Mouse (Mus musculus): ENCODE measurements around the gene Plekhf1.

Gene Plekhf1

GRCm38 (mm10) chr7:38227900-38228298, at the start of gene Plekhf1:
Gene Plekhf1, minus strand, starts transcription at chr7:38228016.
- peak; percentile 92 to 93 for DNase-seq

DNA sequence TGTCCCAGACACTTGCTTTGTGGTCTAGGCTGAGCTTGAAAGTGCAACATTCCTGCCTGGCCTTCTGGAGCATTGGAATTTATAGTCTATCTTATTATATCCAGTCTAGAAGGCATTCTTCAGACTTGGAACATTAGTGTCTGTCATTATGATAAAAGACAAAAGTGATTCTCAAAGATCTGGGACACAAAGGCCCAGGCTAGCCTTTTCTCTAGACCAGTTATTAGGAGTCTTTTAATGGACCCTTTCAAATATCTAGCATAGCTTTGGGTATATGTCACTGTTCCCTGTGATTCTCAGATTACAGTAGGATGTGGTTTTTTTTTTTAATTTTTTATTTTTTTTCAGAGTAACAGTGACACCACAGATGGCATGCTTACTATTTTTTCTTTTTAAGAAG, 44.7 kb upstream of the Plekhf1 start:
- DNase-seq, result no peak

DNA sequence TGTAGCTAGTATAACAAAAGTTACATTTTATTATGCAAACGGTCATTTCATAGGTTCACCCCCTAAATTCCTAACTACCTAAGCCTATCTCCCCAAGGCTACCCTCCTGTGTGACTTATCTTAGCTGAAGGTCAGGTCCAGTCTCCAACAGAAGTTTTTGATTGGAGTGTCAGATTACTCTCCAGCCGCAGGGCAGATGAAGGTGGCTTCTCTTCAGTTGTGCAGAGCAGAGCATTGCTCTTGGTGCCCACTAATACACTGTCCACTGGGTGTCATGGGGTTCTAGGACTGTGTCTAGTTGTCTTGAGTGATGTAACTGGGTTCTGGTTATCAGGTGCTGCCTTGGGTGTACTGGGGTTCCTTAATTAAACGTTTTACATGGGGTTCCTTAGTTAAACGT, 44.0 kb upstream of the Plekhf1 start:
- DNase-seq, result no peak

GRCm38 (mm10) chr7:38271511-38271811, 43.6 kb upstream of the Plekhf1 start:
- no peak for DNase-seq

DNA sequence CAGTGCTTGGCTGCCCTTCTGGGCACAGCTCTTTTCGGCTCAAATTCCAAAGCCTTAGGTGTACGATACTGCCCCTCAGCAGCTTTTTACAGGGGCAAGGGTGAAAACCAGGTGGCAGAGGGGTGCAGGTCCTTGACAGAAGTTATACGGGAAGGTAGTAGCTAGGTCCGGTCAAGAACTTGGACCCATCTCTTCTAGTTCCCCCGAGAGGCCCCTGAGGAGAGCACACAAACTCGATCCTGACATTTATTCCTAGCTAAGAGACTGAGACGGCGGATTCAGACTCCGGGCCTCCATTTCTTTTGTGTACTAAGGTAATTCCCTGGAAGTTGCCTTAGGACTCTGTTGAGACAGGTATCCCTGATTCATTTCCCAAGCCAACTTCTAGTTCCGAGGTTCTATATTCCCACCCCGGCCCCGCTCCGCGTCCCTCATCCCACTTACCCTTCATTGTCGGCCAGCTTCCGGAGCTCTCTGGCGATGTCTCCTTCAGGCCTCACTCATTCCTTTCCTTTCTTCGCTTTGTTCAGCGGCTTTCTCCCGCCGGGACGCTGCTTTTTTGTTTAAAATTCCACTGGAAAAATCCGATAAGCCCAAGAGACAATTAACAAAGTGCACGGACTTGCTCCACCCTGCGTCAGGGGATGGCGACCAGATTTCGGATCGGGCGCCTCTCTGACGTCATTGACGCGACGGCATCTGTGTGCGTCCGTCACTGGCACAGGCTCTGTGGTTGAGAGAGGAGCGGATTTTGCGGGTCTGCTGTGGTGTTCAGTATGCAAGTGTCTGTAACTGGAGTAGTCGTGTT, 43.1 kb upstream of the Plekhf1 start, which contains the start of gene Pop4:
Pop4 (minus strand) TSS at position 721 of the 808 bp plus-strand sequence.
- peak; percentile 97 for DNase-seq

GRCm38 (mm10) chr7:38267006-38267680, 39.3 kb upstream of the Plekhf1 start:
- peak; percentile 81 for DNase-seq

GRCm38 (mm10) chr7:38262406-38262805, 34.6 kb upstream of the Plekhf1 start:
- DNase-seq, result peak; percentile 87 to 90

DNA sequence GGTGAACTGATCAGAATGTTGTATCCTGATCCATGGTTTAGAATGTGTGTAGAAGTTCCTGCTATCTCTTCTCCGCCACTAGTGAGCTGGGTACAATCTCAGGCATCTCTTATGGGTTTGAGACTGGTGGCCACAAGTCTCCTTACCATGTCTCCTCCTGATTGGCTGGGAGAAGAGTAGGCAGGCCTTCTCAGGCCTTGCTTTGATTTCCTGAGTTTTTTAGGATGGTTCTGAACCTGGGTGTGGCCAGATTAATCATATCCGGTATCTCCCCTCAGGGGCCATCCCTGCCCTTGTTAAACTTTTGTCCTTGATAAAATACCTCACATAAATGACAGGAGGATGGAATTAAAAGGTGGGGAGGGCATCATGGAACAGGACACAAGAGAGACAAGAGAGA, 31.8 kb upstream of the Plekhf1 start:
- DNase-seq, result no peak

- DNase-seq, result no peak
Observed at GRCm38 (mm10) chr7:38253441-38253840, 25.6 kb upstream of the Plekhf1 start.

GRCm38 (mm10) chr7:38251494-38252216, 23.8 kb upstream of the Plekhf1 start:
- peak; percentile 77 for DNase-seq

GRCm38 (mm10) chr7:38242417-38242816, 14.6 kb upstream of the Plekhf1 start:
- no peak for DNase-seq

DNA sequence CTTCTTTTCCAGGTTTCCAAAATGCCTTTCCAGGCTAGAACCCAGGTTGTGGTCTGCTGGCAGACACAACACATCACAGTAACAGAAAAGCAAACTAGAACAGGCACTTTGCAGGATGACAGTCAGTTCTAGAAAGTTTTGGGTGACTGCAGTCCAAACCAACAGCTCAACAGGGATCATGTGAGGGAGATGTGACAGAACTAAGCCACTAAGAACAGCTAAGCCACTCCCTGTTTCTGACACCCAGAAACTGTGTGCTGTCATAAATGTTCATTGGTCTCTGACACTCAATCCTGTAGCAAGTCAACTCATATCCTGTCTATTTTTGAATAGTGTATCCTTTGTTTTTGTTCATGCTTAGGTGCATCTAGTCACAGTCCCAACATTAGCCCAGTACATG, 9.3 kb upstream of the Plekhf1 start:
- no peak for DNase-seq

GRCm38 (mm10) chr7:38236400-38237105, 8.7 kb upstream of the Plekhf1 start:
- no peak for DNase-seq

DNA sequence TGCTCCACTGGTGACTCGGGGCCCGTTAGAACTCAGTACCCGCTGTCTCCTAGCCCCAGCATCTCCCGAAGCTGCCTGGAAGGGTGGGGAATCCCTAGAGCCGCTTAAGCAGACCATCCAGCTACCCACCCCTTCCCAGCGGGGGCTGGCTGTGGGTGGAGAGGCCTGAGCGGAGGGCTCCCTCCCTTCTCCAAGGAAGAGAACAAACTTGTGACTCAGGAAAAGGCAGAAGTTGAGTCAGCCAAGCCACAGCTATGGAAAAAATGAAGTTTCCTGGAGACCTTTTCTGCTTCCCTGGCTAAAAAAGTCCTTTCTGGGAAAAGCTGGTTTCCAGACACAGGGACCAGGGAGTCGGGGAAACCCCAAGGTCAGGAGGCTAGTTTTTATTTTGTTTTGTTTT, 2.5 kb upstream of the Plekhf1 start:
- DNase-seq, result no peak

DNA sequence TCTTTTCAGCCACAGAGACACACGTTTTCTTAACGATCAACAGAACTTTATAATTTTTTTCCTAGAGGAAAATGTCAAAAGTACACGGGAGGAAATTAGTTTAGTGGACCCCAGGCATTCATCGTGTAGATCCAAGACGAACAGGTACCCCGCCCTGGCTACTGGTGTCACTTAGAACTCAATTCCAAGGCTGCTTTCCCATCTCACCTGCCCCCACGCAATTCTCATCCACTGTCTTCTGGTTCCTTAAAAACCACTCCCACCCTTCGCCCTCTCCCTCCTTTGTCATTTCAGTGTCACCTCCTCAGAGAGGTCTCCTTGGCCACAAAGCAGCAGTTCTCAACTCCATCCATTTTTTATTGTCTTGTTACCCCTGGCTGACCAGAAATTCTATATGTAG, 513 bp upstream of the Plekhf1 start:
- DNase-seq, result no peak

DNA sequence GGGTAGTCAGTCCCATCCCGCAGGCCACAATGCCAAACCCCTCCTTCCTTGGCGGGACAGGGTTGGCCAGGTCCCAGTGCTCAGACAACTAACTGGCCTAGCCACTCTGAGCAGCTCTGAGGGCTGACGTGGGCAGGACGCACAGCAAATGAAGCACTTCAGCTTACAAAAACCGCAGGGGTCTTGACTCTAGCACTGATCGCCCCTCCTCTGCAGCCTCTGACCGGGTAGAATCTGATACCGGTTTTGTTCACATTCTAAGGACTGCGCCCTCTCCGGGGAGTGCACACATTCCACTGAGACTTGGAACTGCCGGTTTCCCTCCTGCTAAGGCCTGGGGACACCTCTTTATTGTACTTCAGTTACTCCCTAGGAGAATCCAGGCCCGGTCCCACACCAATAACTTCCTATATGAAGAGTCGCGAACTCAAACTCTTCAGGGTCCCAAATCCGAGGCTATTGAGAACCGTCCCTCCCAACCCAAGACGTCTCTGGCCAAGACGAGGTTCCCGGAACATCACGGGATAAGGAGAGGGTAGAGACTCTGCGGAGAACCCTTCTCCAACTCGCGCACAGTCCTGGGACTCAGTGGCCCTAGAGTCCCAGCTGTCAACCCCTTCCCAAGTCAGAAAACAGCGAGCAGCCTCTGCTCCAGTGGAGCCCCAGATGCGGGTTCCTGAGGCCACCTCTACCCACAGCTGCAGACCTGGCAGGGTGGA, 476 bp downstream of the Plekhf1 start:
- peak; percentile 89 to 90 for DNase-seq

- DNase-seq, result no peak
Observed at GRCm38 (mm10) chr7:38226226-38226625, 1.6 kb downstream of the Plekhf1 start.

DNA sequence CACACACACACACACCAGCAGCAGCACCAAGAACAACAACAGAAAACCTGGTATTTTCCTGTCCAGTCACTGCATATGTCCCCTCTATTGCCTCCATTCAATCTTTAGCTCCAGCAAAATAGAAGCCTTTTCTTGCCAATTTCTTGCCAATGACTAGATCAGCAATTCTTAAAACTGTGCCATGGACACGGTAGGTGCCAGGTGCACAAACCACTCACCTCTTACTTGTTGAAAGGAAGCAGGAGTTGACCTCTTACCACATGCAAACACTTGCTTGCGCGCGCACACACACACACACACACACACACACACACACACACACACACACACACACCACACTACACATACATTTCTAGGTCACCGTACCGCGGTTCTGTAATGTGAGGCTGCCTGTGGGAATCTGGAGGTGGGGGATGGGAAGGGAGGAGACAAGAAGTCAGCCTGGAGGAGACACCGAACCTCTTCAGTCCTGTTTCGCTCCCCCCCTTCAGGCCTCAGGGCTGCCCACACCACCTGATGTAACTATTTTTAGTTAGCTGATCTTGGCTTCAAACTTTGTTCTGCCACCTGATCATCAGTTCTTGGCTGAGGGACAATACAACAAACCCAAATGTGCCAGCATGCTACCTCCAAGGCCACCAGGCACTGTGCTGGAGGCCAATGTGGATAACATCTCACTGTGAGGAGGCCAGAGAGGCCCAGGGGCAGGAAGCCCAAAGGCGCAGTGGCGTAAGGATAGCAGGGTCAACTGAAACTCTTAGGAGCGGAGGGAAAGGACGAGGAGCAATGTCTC, 3.0 kb downstream of the Plekhf1 start:
- peak; percentile 77 to 79 for DNase-seq

- DNase-seq, result no peak
Observed at GRCm38 (mm10) chr7:38220866-38221265, 7.0 kb downstream of the Plekhf1 start.

GRCm38 (mm10) chr7:38219526-38219925, 8.3 kb downstream of the Plekhf1 start:
- DNase-seq, result peak; percentile 28 to 37

DNA sequence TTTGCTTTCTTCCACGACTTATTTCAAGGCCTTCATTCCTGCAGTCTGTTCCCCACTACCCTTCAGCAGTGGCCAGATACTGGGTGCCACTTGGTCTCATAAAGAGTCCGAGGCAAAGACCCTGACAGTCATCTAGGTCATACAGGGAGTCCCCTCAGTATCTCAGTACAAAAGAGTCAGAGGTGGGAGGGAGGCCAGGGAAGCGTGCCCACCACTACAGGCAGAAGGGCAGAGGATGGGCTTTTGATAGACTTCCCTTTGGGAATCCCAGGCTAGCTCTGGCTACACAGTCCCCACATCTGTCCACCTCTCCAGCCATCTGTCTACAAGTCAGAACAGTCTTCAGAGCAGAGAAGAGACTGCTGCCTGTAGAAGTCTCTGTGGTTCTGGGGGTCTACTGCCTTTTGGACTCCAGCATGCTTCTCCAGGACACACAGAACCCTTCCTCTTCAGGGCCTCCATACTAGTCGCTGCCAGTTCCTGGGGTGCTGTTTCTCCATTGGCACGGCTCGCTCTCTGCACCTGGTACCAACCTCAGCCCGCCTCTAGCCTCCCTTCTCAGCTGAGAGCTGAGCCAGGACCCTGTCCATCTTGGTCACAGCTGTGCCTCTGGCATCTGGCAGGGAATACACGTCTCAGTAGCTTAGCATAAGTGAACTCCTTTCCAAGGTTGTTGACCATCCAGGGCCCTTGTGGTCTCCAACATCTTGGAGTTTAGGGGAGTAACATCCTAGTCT, 9.0 kb downstream of the Plekhf1 start:
- peak; percentile 73 to 82 for DNase-seq

All from cerebellum, postnatal 10 days (tissue).